Mouse (Mus musculus) lung, adult 18-20 months (tissue): Measurements from ENCODE around the gene Ntf3.

Experiments
- DNase-seq, 2 experiments: peaks; one replicate each; pipeline ENCODE4 v3.0.0; 2022; ENCODE audit warnings: mixed read lengths in 2 of 2

Gene Ntf3

DNA sequence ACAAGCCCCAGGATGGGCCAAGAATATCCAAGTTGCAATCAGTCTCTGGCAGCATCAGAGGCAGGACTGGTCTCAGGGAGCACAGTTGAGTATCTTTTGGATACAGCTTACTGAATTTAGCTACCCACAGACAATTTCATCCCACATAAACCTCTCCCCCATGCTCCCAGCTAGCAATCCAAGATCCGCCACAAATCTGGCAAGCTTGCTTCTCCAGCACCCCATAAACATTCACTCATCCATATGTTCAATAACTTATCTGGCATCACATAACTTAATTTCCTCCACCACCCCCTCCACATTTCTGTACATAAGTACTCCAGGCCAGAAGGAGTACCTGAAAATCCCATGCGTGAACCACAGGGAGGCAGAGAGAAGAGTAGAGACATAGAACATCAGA, 10.8 kb downstream of the Ntf3 start:
- no peak for DNase-seq

DNA sequence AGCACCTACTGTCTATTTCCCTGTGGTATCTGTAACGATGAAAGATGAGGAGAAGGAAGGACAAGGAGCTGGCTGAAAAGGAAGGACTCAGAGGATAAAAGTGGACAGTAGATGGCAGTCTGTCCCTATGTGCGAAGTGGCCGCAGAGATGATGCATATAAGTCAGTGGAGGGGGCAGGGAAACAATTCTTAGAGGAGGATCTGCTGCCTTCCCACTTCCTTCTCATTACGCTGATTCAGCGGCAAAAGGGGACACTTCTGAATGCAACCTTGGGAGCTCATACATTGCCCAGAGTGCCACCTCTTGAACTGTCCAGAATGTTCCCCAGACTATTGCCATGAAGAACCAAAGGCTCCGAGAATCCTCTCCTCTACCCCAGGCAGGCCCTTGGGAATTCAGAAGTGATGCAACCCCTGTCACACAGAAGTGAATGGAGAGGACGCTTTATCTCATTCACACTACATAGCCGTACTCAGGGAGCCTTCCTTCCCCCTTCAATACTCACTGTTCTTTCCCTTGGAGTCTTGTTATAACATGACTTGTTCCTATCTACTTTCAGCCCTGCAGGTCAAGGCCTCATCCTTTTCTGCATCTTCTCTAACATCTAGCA, 12.2 kb downstream of the Ntf3 start:
- peak in 1 of 2 experiments; percentile 25 for DNase-seq

DNA sequence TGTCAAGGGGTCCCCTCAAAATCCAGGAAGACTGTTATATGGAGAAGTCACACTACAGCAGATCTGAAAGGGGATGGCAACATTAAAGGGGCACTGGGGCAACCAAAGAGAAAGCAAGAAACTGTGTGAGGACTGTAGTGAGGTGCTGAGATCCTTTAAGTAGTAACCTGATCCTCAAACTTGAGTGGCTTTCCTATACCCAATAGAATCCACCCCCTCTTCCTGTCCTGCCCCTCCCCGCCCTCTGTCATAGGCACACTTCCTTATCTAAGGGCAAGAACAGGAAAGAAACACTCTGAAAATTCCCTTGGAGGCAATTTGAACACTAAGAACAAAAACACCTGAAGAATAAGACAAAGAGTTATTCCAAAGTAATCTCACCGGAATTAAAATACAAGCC, 13.6 kb downstream of the Ntf3 start:
- DNase-seq = peak in 1 of 2 experiments; percentile 37

DNA sequence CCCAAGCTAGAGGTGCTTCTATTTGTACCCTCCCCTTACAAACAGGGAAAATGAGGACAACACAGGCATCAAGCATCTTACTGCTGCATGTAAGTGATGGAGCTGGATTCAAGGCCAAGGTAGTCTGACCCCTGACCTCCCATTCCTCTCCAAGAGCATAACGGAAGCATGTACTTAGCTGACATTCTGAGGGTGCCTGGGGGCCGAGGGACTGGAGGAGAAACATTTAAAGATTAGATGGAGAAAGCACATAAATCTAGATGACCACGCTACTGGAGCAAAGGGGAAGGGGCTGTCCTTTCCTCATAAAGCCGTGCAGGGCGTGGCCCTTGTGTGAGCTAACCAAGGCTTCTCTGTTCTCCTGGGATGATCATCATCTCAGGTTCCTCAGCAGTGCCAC, 23.1 kb downstream of the Ntf3 start:
- no peak for DNase-seq

DNA sequence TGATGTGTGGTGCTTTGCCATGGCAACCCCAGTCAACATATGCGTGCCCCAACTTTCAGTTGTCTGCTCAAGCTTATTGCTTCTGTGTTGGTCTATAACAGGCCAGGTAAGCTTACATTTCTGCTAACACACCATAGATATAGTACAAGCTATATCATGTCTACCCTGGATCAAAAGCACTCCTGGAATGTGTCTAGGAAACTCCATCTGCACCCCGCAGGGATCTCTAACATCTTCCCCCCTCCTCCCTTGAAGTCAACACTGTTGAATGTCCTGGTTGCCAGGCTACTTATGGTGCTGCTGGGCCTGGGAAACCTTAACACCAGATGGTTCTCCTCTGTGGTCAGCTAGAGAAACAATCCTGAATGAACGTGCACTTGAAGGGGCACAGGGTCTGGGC, 24.0 kb downstream of the Ntf3 start:
- no peak for DNase-seq

DNA sequence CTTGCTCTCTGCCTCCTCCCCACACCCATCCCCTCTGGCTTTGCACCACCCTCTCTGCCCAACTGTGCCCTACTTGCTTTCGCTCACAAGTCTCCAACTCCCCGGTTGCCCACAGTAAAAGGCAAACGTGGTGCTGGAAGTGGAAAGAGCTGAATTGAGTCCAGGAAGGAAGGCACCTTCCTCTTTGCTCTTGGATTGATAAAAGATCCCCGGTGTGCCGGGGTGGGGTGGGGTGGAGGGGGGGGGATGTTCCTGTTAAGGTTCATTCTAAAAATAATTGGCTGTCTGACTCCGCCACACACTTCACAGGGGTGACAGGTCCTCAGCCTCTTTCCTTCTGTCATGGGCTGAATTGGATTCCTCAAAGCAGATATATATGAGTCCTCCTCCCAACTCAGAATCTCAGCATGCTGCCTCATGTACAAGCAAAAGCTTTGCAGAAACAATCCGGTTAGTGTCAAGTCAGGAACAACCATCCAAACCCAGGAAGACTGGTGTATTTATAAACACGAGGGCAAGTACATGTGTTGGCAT, 24.6 kb downstream of the Ntf3 start:
- no peak for DNase-seq

DNA sequence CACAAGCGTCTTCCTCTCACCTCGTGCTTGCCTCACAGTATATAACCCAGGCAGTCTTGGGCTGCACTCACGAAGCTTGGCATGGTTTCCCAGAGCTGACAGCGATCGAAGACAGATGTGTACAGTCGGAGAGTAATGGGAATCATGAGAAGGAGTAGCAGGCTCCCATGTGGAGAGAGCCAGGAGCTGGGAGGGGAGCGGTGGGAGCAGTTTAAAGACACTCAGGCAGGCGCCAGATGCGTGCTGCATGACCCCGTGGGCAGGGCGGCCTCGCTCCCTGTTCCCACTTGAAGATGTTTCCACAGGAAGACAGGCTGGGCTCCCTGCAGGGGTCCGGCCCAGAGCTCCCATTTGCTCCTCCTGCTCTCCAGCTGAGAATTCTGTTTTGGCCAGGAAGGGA, 25.2 kb downstream of the Ntf3 start:
- peak; percentile 45 to 49 for DNase-seq

DNA sequence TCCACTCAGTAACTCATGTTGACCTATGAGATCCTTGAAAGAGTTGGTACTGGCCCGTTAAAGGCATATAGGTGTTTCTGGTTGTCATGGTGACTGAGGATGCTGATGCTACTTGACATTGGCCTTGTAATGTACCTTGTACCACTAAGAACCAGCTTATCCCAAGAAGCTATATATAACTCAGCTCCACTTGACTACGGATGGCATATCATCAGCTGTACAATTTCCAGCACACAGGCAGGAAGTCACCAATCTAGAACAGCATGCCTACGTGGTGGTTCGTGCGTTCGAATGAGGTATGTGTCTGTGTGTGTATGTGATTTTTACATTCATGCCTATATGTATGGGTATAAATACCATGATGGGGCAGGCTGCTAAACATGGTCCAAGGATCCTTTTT, 25.7 kb downstream of the Ntf3 start:
- no peak for DNase-seq

DNA sequence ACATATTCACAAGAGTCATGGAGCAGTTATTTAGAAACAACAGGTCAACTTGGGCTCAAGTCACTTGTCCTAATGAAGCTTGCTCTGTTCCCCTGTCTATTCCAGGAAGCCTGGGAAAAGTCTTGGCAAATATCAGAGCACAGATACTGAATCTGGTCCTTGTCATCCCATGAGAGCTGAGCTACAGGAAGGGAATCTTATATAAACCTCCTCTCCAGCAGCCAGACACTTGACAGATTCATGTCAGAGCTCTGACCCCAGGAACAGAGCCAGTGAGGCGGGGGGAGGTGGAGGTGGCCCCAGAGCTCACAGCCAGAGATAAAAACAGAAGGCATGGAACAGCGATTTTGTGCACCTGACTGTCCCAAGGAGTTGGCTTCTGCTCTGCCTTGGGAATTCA, 26.3 kb downstream of the Ntf3 start:
- no peak for DNase-seq

DNA sequence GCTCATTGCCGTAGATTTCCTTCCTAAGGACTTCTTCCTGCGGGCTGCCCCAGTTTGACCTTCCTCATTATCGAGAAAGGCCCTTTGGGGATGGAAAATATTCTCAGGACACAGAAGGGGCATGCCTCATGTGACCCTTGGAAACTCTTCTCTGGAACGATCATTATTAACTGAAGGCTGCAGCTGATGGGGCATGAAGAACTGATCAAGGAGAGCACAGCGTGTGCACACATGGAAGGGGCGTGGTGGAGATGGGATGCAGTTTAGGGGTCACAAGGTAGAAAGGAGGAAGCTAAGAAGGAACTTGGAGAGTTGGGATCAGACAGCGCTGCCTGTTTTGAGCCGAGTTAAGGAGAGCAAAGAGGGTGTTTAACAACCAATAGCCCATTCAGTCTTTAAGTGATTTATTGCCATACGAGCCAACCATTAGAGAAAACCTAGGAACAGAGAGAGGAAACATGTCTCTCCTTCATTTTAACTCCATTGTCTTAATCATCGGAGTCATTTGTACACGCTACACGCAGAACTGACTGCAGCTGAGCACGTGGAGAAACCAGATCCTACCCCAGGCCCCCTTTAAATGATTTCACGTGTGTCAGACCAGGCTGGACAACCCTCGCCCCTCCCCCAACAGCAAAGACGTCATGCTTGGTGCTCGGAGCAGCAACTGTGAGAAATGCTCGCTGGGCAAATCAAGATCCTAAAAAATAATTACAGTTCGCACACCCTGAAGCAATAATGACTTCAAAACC, 32.4 kb downstream of the Ntf3 start:
- no peak for DNase-seq

DNA sequence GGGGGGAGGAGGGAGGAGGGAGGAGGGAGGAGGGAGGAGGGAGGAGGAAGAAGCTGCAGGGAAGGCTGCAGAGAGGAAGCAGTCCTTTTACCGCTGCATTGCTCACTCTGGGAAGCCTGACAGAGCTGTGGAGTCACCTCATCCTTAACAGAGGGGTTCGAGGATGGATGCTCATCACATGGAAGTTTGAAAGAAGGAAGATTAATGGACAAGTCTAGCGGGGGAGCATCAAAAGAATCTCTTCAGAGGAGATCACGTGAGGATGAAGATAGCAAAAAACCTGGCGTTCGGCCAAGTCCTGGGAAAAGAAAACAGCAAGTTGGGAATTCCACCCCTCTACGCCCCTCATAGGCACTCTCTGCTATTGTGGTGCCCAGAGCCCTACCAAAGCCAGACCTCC, 38.5 kb downstream of the Ntf3 start:
- no peak for DNase-seq

DNA sequence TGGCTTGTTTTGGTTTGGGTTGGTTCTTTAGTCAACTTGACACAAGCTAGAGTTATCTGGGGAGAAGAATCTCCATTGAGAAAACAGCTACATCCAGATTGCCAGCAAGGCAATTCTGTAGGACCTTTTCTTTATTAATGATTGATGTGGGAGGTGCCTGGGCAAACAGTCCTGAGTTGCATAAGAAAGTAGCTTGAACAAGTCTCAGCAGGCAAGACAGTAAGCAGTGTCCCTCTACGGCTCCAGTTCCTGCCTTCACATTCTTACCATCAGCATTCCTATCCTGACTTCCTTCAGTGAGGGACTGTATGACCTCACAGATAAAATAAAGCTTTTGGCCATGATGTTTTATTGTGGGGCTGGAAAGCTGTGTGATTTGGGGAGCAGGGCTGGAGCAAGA, 48.5 kb downstream of the Ntf3 start:
- peak in 1 of 2 experiments; percentile 35 for DNase-seq

DNA sequence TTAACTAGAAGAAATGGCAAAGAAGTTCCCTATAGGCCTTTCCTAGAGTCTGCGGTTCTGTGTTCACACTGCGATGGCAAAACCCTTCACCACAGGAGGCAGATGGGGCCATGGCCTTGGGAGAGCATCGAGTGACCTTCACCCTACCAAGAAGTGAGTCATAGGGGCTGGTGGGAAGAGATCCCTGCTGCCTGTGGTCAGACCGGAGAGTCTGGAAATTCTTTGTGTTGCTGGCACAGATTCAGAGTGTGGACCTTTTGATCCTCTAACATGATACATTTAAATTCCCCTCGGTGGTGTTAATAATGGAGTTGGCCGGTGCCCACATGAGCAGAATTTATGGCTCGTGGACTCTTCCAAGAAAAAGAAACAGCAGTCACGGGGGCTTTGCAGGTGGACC, 49.5 kb downstream of the Ntf3 start:
- no peak for DNase-seq

DNA sequence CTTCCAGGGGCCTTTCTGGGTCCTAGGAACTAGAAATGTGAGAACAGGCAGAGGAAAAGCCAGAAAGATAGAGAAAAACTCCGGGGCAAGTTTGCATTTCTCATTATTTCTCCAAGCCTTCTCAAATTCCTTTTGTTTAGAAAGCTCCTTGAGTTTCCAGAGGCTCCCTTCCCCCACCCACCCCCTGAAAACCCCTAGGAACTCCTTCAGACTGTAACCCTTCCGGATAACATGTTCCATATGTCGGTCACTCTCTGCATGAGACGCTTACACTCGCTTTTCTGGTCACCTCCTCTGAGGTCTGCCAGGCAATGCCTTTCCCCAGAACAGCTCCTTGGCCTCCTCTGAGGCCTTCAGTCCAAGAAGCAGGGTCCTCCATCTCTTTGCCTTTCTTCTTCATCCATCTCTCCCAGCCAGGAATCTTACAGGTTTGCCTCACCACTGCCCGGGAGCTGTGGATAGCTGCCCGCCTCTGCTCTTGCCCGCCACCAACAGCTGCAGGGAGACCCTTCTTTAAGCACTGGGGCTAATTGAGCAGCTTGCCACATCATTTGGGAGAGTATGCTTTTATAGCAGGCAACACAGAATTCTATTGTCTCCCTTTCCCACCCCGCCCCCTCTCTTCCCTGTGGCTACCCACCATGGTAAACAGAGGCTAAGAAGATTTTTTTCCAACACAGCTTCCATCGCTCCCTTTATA, 51.6 kb downstream of the Ntf3 start:
- DNase-seq = no peak

DNA sequence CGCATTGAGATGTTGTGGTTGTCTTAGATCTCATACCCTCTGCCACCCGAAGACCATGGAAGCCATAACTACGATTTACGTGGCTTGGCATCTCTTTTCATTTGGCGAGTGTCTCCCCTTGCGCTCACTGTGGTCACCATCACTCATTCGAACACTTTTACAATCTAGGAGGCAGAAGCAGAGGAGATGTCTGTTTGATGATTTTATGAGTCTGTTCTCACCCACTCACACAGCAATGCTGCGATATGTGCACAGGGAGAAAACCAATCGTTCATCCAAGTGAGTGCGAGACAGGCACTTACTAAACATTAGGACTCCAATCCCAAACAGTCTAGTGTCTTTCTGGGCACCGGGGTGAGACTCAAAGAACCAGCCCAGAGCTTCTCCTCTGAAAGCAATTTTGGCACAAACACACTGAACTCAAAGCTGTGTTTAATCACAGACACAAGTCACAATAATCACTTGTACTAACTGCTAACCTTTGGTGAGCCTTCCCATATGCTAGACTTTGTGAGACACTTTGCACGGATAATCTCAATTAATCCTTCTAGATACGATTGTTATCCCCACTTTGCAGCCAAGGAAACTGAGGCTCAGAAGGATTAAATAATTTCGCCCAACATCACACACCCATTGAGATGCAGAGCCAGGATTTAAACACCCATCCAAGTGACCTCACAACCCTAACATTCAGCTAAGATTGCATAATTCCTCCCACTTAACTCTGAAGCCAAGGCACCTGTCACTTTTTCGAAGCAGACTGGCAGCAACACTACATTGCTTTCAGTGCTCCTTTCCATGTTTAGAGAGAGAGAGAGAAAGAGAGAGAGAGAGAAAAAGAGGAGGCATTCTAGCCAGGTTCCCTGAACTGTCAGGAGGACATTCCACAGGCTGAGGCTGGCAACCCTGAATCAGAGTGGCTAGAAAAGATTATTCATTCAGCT, 55.5 kb downstream of the Ntf3 start:
- DNase-seq = peak in 1 of 2 experiments; percentile 26

DNA sequence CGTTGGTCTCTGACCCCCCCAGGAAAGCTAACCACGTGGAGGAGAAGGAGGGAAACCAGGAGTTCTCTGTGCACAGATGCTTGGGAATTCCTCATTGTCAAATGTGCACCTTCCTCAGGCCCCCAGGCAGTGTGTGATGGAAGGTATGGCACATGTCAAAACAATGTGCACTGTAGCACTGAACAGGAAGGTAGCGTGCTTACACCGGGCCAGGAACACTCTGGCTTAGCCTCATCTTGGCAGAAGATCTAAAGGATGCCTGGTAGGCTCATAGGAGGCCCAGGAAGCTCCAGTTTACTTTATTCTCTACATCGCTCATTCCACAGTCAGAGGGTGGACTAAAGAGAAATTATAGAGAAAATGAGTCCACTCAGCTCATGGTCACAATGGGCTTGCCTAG, 57.5 kb downstream of the Ntf3 start:
- no peak for DNase-seq

DNA sequence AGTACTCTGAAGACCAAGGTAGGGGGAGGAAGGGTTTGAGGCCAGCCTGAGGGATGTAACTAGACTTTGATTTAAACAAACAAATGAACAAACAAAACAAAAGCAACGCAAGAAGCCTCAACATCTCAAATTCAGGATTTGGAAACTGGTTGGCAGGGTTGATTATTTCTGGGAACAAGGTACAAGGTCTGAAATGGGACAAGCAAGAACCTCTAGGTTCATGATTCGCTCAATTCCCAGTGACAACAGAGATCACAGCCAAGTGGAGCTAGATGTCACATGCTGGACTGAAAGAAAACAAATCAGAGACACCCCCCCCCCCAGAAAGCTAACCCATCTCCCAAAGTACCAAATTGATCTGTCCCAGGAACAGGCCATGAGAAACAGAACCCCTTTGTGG, 57.9 kb downstream of the Ntf3 start:
- DNase-seq = no peak

DNA sequence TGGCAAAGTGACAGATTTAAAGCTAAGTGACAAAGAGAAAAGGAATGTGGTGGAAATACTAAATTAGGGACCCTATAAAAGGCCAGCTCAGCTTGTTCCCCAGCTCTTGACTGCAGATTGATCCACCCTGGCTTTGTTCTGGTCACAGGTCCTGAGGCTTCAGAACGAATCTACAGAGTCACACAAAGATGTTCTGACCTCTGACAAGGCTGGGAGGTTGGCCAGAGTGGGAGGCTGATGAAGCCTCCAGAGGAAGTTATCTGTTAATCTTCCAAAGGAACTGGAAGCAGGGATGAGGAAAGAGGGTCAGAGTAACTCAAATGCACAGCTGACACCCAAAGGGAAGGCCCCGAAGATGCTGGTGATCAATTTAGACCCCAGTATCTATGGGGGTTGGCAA, 59.3 kb downstream of the Ntf3 start:
- DNase-seq = no peak

DNA sequence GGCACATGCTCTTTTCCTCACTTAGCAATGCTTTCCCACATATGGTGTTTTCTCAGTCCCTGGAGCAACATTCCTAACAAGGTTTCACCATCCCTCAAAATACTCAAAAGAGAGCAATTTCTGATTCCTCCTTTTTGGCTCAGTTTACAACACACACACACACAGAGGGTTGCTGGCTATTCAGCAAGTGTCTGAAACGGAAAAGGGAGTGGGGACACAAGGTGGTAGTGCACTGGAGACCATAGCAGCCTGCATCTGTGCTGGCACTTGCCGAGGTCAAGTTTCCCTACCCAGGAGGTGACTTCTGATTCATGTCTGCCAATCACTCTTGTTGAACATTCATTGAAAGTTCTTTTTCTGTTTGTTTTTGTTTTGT, 59.9 kb downstream of the Ntf3 start:
- no peak for DNase-seq

DNA sequence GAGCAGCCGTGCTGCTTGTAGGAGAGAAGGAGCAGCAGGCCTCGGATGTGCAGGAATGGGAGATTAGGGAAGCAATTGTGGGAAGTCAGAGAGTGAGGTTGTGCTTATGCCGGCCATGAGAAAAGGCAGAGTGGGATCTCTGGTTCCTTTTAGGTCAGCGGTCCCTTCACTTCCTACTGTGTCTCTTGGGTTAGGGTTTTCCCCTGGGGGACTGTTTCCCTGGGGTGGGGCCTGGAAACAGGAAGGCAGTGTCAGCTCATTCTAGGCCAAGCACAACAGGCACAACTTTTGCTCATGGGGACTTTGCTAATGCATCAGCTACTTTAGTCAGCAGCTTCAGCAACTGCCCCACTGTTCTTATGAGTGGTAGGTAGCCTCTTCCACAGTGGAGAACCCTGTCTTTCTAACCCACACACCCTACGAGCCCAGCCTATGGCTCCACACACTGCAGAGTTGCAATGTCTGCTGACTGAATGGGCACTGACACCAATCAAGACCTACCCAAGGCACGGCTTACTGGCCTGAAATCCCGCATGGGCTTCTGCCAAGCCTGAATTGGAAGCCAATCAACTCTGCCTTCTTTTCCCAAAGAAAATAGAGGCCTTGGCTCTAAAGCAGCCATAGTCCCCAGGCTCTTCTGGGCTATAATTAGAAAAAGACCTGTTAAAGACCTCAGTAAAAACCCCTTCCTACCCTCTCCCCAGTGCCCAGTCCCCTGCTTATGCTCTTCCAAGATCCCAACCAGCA, 60.5 kb downstream of the Ntf3 start:
- no peak for DNase-seq

DNA sequence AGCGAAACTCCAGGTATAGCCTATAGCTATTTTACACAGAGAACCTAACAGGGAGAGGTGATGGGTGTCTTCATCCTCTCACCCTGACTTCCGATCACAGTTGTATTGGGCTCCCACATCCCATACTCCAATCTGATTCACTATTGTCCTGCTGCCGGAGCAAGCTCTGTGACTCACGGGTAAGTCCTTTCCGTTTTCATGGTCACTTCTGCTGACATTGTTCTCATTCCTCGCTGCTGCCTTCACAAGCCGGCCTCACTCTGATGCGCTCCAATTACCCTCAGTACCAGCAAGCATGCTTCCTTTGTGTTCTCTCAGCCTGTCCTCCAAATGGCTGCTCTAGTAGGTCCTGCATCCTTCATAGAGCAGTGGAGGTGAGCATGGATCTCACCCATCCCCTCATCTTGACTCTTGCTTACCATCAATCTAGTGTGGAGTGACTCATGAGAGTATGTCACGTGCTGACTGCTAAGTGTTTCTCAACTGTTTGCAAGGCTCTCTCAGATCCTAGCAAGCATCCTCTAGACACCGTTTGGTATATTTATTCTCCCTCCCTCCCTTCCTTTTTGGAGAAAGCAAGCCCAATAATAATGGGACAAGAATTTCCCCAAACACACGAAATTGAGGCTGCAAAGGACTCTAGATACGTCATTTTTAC, 61.5 kb downstream of the Ntf3 start:
- no peak for DNase-seq

DNA sequence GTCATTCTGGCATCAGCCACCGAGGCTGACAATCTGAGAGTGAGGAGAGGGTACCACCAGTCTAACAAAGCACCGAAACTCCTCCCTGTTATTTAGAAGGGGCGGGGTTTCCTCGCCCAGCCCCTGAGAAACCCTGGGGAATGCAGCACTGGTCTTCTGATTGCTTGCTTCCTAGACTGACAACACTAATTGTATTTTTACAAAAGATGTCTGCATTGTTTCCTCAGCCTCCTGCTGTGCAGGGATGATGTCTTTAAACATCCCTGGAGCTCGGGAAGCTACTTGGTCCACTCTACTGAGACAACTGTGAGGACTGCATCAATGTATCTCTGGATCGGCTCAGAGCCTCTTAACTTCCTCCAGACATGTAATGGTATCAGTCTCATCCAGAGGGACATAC, 64.1 kb downstream of the Ntf3 start:
- DNase-seq = no peak
